Mouse (Mus musculus): Measurements from ENCODE around the gene Shpk. TPM values are rescaled to one million over a fixed set of nuclear protein-coding genes. Genes with fewer than 3 reads are reported as not detected.

The Shpk gene
- 1 to 10 TPM; 2.8 to 2.9 TPM for total RNA-seq (2021)
- long read RNA-seq, experiment 1, partial matches to known transcripts, result 2 of 5 reads
- long read RNA-seq, experiment 1, other reads (novel, unspliced or antisense), result 1 of 5 reads
- long read RNA-seq, experiment 2, result 0 reads

- DNase-seq (ENCODE audit: low spot score in 2 of 2), result peak; percentile 95 to 96
These were observed at the start of gene Shpk for GRCm38 (mm10) chr11:73199230-73199712. TSS of gene Shpk (plus strand) at chr11:73199460.

- DNase-seq (ENCODE audit: low spot score in 2 of 2), result no peak
These were observed 44.2 kb upstream of the Shpk start for GRCm38 (mm10) chr11:73155071-73155470.

- peak in 1 of 2 experiments; percentile 42 for DNase-seq (ENCODE audit: low spot score in 2 of 2)
These were observed 39.1 kb upstream of the Shpk start, which contains the start of gene P2rx5 for GRCm38 (mm10) chr11:73159957-73160810. TSS of gene P2rx5 (plus strand) at chr11:73160421.

- no peak for DNase-seq (ENCODE audit: low spot score in 2 of 2)
These were observed 38.5 kb upstream of the Shpk start for GRCm38 (mm10) chr11:73160811-73161200.

GRCm38 (mm10) chr11:73161616-73162015 lies 37.6 kb upstream of the Shpk start:
- no peak for DNase-seq (ENCODE audit: low spot score in 2 of 2)

GRCm38 (mm10) chr11:73162284-73162683 lies 37.0 kb upstream of the Shpk start:
- DNase-seq (ENCODE audit: low spot score in 2 of 2), result no peak

GRCm38 (mm10) chr11:73168071-73168470 lies 31.2 kb upstream of the Shpk start:
- no peak for DNase-seq (ENCODE audit: low spot score in 2 of 2)

GRCm38 (mm10) chr11:73168576-73168975 lies 30.7 kb upstream of the Shpk start:
- DNase-seq (ENCODE audit: low spot score in 2 of 2), result no peak

GRCm38 (mm10) chr11:73169231-73169630 lies 30.0 kb upstream of the Shpk start:
- DNase-seq (ENCODE audit: low spot score in 2 of 2), result peak; percentile 63 to 70

GRCm38 (mm10) chr11:73172186-73172585 lies 27.1 kb upstream of the Shpk start:
- no peak for DNase-seq (ENCODE audit: low spot score in 2 of 2)

GRCm38 (mm10) chr11:73175612-73176011 lies 23.6 kb upstream of the Shpk start:
- no peak for DNase-seq (ENCODE audit: low spot score in 2 of 2)

GRCm38 (mm10) chr11:73176186-73176585 lies 23.1 kb upstream of the Shpk start:
- no peak for DNase-seq (ENCODE audit: low spot score in 2 of 2)

GRCm38 (mm10) chr11:73176608-73177508 lies 22.4 kb upstream of the Shpk start, which contains the start of the genes Emc6 and Tax1bp3:
TSS of gene Emc6 (minus strand) at chr11:73177037.
TSS of gene Tax1bp3 (plus strand) at chr11:73177083.
- peak; percentile 94 to 95 for DNase-seq (ENCODE audit: low spot score in 2 of 2)

GRCm38 (mm10) chr11:73177509-73177875 lies 21.8 kb upstream of the Shpk start:
- peak; percentile 27 to 29 for DNase-seq (ENCODE audit: low spot score in 2 of 2)

GRCm38 (mm10) chr11:73177895-73178294 lies 21.4 kb upstream of the Shpk start:
- DNase-seq (ENCODE audit: low spot score in 2 of 2), result no peak

GRCm38 (mm10) chr11:73185872-73186615 lies 13.2 kb upstream of the Shpk start:
- no peak for DNase-seq (ENCODE audit: low spot score in 2 of 2)

- no peak for DNase-seq (ENCODE audit: low spot score in 2 of 2)
These were observed 12.0 kb upstream of the Shpk start for GRCm38 (mm10) chr11:73187231-73187630.

GRCm38 (mm10) chr11:73193047-73193446 lies 6.2 kb upstream of the Shpk start:
- no peak for DNase-seq (ENCODE audit: low spot score in 2 of 2)

- DNase-seq (ENCODE audit: low spot score in 2 of 2), result no peak
These were observed 4.8 kb upstream of the Shpk start for GRCm38 (mm10) chr11:73194444-73194843.

- DNase-seq (ENCODE audit: low spot score in 2 of 2), result no peak
These were observed 1.1 kb upstream of the Shpk start for GRCm38 (mm10) chr11:73198190-73198589.
